Mouse (Mus musculus): ENCODE measurements around the gene Gclm.
A peak's percentile ranks its signal among the peaks of the same experiment; 100 is the strongest.
"Not testable (repeated sequence)": the region's sequence is repeated elsewhere in the genome, so short reads cannot be mapped to it uniquely, and the experiment has no call there.

The Gclm gene

GRCm38 (mm10) chr3:122235772-122236171 lies 9.6 kb upstream of the Gclm start:
- DNase-seq (ENCODE audit: low spot score in 2 of 2): no peak

- DNase-seq (ENCODE audit: low spot score in 2 of 2): peak; percentile 32 to 60
These were observed 2.5 kb upstream of the Gclm start for GRCm38 (mm10) chr3:122242876-122243275.

GRCm38 (mm10) chr3:122243416-122244167 lies 1.8 kb upstream of the Gclm start:
- no peak for DNase-seq (ENCODE audit: low spot score in 2 of 2)

- DNase-seq (ENCODE audit: low spot score in 2 of 2): no peak
These were observed 598 bp upstream of the Gclm start for GRCm38 (mm10) chr3:122244759-122245158.

GRCm38 (mm10) chr3:122245878-122246332 lies 548 bp downstream of the Gclm start:
- peak; percentile 66 to 86 for DNase-seq (ENCODE audit: low spot score in 2 of 2)

GRCm38 (mm10) chr3:122246406-122246805 lies 1.0 kb downstream of the Gclm start:
- peak; percentile 24 to 66 for DNase-seq (ENCODE audit: low spot score in 2 of 2)

- DNase-seq (ENCODE audit: low spot score in 2 of 2): peak; percentile 56 to 70
These were observed 1.8 kb downstream of the Gclm start for GRCm38 (mm10) chr3:122246986-122247767.

GRCm38 (mm10) chr3:122247768-122248100 lies 2.4 kb downstream of the Gclm start:
- DNase-seq (ENCODE audit: low spot score in 2 of 2): peak; percentile 34 to 65

- DNase-seq (ENCODE audit: low spot score in 2 of 2): no peak
These were observed 7.3 kb downstream of the Gclm start for GRCm38 (mm10) chr3:122252466-122253253.

GRCm38 (mm10) chr3:122254050-122254449 lies 8.7 kb downstream of the Gclm start:
- DNase-seq (ENCODE audit: low spot score in 2 of 2): not testable (repeated sequence)

- DNase-seq (ENCODE audit: low spot score in 2 of 2): no peak
These were observed 24.6 kb downstream of the Gclm start for GRCm38 (mm10) chr3:122269986-122270385.

- not testable (repeated sequence) for DNase-seq (ENCODE audit: low spot score in 2 of 2)
These were observed 27.2 kb downstream of the Gclm start for GRCm38 (mm10) chr3:122272565-122272964.

- no peak for DNase-seq (ENCODE audit: low spot score in 2 of 2)
These were observed 28.3 kb downstream of the Gclm start for GRCm38 (mm10) chr3:122273407-122274240.

GRCm38 (mm10) chr3:122274241-122275024 lies 29.1 kb downstream of the Gclm start, which contains the start of gene Dnttip2:
TSS of gene Dnttip2 (plus strand) at chr3:122274388.
- peak; percentile 88 to 93 for DNase-seq (ENCODE audit: low spot score in 2 of 2)

- no peak for DNase-seq (ENCODE audit: low spot score in 2 of 2)
These were observed 29.8 kb downstream of the Gclm start for GRCm38 (mm10) chr3:122275111-122275510.

GRCm38 (mm10) chr3:122287195-122287594 lies 41.8 kb downstream of the Gclm start:
- DNase-seq (ENCODE audit: low spot score in 2 of 2): no peak

GRCm38 (mm10) chr3:122288613-122289195 lies 43.3 kb downstream of the Gclm start:
- DNase-seq (ENCODE audit: low spot score in 2 of 2): no peak

GRCm38 (mm10) chr3:122289344-122289743 lies 44.0 kb downstream of the Gclm start:
- DNase-seq (ENCODE audit: low spot score in 2 of 2): not testable (repeated sequence)

- DNase-seq (ENCODE audit: low spot score in 2 of 2): no peak
These were observed 45.3 kb downstream of the Gclm start for GRCm38 (mm10) chr3:122290696-122291095.

GRCm38 (mm10) chr3:122291828-122292227 lies 46.5 kb downstream of the Gclm start:
- no peak for DNase-seq (ENCODE audit: low spot score in 2 of 2)
